Mouse (Mus musculus) thymus, postnatal 36 days (tissue): ENCODE data around the gene Npvf.
A peak's percentile ranks its signal among the peaks of the same experiment; 100 is the strongest.

ENCODE experiments used
- DNase-seq, 2 experiments: peaks; one replicate each; pipeline ENCODE4 v3.0.0; 2022; ENCODE audit warnings: mixed read lengths in 2 of 2

Gene Npvf

DNA sequence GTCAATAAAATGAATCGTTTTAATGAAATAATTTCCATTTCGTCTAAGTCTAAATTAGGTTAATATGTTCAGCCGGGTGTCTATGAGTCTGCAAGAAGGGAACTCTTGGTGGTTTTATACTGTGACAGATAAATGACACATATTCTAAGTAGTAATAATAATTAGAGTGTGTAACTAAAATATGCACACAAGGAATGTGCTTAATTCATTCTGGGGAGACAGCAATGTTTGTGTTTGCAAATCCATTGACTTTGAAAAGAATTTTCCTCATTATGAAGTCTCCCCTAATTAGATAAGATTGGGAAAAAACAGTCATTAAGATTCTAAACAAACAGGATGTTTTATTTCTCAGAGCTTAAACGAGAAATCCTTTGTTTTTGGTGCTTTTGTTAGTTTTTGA, at the start of gene Npvf:
Gene Npvf (minus strand): TSS at position 84 of the 400 bp plus-strand sequence.
- no peak for DNase-seq

DNA sequence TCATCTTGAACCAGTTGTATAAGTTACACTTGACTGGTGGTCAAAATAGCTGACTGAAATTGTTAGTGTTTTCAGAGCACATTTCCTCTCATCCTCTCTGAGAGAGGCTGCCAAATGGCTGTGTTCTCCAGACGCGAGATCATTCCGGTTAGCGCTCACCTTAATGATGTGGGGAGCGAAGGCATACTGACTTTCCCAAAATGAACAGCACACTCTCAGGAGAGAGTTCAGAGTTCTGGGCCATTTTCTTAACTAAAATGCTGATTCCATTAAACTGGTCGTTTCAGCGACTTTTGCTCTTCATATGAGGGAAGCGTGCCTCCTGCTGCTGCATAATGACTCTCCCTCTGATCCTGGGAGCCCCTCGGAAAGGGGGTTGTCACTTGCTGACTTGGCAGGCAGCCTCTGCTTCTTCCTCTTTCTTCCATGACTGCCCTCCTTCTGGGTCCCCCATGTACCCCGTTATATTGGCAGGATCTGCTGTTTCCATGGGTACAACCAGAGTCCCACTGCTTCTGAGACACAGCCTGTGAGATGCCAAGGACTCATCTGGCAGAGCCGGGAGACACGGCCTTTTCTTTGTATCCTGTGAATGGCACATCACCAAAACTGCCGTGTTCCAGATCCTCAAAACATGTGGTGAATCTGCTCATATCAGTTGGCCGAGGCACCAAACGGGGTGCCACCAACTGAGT, 35.0 kb upstream of the Npvf start:
- no peak for DNase-seq

DNA sequence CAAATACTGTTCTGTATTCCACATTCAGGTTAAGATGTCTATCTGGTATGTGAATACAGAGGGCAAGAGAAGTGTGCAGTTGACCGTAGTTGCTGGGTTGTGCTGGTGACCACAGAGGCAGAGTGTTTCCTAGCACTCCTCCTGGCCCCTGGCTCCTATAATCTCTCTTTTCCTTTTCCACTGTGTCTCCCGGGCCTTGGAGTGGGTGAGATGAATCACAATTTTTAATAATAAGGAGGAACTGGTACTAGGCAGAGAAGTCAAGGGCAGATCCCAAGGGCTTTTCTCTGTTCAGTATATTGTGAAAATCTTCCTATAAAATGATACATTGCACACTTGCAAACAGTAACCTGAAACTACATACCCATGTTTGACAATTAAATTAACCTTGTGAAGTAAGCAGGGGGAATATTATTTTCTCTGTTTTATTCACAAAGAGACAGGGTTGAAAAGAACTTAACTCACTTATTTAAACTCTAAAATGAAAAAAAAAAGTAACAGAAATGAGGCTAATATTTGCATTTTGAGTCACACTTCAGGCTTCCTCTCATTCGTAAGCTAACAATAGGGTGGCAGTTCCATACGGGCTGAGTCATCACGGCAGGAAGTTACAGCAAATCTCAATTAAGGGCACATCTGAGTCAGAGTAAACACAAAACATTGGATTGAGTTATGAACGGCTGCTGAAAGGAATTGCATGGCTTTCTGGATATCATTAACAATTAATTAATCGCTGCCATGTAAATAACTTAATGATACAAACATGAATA, 30.6 kb upstream of the Npvf start:
- no peak for DNase-seq

DNA sequence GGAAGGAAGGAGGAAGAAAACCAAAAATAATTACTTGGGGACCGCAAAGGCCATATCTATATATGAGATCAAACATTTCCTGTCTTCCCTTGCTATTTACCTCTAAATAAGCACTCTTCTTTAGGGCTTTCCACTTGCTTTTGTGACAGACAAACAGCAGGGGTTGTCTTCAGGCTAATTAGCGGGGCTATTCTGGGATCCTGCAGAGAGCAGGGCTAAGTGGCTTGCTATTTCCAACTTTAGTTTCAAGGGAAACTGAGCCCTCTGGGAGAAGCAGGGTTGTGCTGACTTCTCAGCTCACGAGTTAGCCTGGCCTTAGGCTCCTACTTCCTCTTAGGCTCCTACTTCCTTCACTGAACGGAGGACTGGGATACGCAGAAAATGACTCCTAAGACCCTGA, 27.3 kb upstream of the Npvf start:
- no peak for DNase-seq

DNA sequence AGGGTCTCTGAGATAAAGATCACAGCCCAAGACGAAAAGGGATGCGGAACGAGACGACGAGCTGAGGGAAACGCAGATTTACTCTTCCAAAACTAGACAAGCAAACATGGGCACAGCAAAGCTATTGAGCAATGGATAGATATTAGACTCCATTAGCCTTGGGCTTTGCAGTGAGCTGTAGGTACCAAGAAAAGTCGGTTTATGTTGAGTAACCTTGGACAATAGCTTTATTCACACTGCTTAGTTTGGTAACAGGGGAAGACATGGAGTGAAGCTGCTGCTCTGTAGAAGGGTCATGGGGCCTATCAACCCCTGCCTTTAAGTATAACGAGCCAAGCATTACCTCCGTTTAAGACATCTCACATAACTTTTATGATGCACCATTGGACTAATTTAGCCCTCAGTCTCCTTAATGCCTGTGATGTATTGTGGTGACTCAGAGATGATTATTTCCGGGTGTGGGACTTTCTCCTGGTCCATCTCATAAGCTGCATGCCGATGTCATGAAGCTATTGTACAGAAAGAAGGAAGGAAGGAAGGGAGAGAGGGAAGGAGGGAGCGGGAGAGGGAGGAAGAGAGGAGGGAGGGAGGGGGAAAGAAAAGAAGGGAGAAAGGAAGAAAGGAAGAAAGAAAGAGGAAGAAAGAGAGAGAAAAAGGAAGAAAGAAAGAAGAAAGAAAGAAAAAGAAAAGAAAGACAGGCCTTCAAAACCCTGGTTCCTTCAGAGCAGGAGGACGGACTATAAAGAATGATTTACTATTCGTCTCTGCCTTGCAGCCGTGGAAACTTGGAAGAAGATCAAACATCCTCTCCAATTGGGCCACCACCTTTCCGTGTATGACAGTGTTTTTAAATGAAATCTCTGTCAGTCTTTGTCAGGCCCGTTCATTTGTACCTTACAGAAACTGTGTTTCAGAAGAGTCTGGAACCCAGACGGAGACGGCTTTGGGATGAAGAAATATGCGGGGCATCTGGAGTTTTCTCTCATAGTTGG, 26.3 kb upstream of the Npvf start:
- no peak for DNase-seq

DNA sequence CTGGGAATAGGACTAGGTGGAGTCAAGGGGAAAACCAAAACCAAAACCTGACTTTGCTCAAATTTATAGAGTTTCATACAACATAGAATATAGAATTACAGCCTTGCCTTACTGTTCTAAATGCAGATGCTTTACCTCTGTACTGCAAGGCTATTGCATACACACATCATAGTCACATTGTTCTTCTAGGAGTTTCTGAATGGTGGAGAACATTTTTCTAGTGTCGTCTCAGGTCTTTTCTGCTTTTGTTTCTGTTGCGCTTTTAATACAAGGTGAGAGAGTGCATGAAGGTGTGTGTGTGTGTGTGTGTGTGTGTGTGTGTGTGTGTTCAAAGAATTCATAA, 25.2 kb upstream of the Npvf start:
- no peak for DNase-seq

DNA sequence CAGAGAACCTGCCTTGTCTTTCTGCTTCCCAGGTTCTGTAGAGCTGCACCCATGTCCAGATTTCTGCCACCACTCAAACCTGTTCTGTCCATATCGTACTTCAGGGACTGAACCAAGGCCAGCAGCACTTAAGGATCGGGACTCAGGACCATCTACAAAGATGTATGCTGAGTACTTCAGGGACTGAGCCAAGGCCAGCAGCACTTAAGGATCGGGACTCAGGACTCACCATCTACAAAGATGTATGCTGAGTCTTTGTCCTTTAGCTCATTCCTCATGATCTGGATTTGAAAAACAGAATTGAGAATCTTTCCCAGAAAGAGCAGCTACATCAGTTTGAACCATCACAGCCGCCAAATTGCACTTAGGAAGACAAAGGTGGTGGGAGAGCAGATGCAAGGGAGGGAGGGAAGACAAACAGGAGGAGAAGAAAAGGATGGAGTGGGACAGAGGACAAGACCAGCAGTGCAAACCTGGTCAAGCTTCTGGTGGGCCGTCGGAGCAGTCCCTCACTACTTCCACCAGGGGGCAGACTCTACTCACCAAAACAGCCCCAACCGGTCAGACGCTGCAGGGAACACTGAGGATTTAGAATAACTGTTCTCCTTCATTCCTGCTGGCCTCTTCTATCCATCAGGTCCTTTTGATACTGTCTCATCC, 24.7 kb upstream of the Npvf start:
- DNase-seq = peak; percentile 21 to 36

DNA sequence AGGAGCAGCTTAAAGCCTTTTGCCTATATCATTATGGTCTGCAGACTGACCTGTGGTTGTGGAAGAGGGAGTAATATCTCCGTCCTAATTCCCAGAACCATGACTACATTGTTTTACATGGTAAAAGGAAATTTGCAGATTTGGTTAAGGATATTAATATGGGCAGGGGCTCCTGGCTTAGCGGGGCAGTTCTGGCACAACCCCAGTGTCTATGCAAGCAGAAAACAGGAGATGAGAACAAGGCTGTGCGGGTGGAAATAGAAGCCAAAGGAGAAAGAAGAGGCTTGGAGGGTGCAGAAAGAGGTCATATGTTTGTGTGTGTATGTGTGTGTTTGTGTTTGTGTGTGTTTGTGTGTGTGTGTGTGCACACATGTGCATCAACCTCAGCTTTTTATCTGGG, 17.0 kb upstream of the Npvf start:
- DNase-seq = no peak

DNA sequence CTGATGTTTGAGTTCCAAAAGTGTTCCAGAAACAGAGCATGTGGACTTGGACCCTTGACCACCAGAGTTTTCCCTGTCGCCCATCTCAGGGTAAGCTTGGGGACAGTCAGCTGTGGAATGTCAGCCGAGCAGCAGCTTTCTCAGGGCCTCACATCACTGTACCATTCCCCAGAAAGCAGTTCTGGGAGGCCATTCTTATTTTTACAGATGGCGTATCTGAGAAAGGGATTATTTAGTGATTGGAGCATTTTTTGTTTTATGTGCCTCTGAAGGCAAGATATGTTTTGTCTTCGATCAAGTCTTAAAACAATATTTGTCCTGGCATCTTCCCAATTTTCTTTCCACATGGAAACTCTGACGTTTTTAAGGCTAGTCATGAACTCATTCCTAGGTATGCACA, 12.7 kb upstream of the Npvf start:
- no peak for DNase-seq

DNA sequence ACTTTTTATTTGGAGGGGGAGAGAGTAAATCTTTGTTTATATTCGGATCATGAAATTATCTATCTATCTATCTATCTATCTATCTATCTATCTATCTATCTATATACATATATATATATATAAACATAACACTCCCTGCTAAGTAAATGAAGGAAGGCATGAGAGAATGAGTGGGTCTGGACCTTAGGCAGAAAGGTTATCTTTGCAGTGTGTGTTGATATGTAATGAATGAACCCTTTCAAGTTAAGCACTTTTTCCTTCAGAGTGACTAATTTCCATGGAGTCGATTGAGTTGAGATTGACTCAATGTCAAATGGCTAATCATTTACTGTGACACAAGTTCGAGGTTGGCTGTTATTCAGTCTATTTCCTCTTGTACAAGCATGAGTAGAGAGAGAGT, 10.8 kb upstream of the Npvf start:
- no peak for DNase-seq

DNA sequence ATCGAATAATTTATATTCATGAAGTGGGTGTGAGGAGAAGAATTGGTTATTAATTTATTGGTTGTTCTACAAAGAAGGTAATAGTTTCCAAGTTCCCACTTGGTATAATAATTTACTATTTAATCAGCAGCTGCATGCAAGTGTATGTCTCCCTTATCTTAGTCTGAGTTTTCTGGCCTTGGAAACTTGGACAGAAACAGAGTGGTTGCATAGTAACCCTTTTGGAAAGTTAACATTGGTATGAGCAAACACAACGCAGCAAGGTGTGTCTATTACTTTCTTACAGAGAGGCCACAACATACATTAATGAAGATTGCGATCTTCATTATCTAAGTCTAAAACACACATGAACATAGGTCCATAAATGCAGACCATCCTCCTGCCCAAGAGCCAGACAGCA, 10.0 kb upstream of the Npvf start:
- DNase-seq = no peak

DNA sequence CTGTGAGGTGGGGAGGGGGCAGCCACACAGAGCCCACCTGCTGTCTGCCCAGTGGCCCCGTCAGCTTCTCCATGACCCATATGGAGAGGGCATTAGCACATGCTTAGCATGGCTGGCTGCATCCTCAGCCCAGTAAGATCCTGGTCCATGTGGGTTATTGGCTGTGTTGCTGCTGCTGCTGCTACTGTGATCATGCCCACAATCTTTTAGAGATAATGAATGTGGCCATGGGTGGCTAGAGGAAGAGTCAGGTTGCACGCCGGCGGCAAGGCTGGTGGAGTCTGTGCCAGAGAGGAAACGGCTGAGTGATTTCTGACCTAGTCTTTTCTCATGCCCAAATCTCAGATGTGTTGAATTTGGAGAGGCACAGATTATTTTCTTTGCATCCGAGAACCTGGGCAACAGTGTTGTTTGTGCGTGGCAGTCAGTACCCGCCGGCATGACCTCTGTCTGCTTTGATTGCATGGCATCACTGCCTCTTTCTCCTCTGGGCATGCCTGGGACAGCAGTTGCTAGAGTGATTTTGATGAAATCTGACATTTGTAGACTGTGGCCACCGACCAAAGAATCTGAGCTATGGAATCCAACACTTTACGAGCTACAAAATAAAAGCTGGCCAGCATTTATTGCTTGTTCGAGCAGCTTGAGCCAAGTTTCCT, 8.8 kb upstream of the Npvf start:
- no peak for DNase-seq

DNA sequence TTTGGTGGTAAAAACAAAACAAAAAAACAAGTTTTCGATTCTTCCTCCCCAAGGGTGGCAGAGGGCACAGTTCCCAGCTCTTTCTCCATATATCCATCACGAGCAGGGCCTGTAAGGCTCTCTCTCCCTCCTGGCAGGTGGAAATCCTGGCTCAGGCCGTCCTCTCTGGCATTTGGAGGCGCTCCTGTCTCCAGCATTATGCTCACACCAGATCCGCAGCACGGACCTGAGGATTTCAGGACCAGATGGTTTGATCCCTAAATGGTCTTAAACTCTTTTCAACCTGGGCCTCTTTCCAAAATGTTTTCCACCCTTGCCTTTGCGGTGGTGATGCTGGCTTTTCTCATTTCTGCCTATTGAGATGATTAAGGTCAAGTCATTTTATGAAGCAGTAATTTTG, 7.5 kb upstream of the Npvf start:
- DNase-seq = no peak

DNA sequence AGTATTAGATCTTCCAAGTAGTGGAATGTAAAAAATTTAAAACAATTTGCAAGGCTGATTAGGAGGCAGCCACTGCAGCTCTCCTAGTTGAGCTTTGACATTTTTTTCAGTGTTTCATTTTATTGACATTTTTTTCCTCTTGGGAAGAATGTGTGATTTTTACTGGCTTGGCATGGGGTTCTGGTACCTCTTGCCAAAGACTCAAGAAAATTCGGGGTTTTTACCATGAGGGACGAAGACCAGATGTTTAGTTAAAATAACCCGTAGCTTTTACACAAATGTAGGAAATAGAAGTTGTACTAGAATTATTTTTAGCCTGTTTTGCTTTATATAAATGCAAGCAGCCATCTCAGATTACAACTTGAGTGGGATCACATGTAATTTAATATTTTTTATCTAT, 4.2 kb upstream of the Npvf start:
- DNase-seq = no peak

DNA sequence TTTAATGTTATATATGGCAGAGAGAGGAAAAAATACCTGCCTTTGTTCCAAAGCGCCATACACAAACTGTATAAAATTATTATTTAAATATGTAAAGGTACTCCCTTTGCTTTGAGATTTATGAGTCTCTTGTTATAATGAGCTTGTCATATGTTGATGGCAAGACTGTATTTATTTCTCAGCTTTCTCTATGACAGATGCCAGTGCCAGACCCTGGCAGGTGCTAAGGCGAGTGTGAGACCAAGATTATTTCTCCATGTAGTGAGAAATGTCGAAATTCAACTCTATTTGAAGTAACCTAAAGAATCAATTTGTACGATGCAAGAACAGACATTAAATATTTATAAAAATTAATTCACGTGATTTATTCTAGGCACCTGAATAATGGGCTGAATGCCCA, 3.8 kb upstream of the Npvf start:
- DNase-seq = no peak

DNA sequence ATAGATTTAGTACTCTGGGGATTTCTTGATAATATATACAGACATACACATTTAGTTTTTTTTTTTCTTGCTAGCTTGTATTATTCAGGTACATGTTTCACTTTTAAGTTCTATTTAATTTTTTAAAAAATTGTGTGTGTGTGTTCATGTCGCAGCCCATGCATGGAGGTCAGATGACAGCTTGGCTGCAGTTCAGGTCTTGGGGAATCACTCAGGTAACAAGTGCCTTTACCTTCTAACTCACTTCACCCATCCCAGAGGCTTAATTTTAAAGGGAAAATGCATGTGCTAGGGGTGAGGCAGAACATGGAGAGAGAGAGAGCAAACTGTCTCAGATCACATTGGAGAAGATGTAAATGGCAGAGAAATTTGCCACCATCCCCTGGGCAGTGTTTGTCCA, 2.2 kb upstream of the Npvf start:
- no peak for DNase-seq

DNA sequence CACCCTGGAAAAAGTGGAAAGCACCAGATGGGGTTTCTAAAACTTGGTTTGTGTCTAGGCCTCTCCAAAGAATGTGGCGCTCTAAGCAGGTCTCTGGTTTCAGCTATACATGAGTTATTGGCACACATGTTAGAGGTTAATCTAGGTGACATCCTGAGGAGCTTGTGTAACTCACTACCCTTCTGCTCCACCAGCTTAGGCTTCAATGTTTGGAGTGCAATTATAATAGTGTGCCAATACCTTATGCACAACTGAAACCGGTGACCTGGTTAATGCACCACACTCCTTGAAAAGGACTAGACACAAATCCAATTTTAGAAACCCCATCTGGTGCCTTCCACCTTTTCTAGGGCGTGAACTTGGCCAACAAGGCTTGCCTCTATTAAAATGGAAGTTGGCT, 1.7 kb upstream of the Npvf start:
- DNase-seq = no peak

DNA sequence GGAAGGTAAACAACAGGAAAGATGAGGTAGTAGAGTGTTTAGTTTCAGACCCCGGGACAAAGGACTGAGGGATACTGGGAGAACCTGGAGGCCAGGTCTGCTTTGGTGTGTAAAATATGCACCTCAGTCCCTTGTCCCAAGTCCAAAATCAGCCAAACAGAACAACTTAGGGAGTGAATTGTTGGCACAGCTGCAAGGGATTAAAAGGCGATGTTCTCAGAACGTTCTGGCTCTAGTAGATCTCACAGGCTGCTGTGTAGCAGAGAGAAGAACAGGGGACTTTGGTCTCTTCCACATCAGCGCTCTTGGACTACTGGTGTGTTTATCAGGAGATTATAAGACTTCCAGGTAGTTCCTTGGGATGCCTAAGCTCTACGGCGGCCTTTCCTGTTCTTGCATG, 6.6 kb downstream of the Npvf start:
- no peak for DNase-seq

DNA sequence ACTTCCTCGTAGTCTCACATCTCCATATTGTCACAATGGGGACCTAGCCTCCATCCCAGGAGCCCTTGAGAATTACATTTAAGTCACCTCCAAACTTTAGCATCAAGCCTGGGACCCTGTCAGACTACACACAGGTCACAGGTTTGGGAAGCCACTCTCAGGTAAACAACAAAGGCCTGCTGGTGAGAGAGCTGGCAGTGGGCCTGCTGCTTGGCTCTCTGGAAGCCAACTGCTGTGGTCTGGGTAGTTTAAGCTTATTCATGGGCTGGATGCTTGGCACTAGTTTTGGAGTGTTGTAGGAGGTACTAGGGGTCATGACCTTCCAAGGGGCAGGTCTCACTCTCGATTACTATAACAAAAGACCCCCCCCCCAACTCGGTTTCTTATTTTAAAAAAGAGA, 7.6 kb downstream of the Npvf start:
- no peak for DNase-seq

DNA sequence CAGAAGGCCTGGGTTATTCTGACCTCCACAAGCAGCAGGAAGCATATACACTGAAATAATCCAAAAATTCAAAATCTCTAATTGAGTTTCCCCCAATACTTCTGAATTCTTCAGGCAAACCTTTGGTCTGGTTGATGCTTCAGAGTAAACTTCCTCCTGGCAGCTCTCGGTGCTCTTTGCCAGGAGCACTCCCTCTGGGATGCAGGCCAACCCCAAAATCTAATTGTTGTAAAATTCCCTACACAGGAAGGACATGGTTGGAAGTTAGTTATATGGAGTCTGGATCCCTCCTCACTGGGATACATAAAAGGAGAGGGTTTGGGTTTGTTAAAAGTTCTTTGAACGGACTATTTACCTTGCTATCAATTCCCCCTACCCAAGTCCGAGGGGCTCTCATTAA, 9.5 kb downstream of the Npvf start:
- DNase-seq = no peak

DNA sequence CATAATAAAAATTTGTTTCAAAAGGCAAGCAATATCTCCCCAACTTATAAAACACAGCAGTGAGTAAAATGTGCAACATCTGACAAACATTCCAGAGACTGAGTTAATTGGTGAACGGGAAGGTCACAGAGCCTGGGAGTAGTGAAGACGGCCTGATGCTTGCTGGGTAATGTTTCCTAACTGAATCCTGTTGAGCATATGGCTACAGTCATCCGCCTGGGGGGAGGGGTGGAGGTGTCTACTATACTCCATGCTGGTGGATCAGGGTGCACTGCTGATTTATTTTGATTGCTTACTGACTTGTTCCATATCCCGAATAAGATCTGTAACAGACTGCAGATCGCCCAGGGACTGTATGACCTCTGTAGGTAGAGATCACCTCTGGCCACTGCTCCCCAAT, 12.3 kb downstream of the Npvf start:
- no peak for DNase-seq

DNA sequence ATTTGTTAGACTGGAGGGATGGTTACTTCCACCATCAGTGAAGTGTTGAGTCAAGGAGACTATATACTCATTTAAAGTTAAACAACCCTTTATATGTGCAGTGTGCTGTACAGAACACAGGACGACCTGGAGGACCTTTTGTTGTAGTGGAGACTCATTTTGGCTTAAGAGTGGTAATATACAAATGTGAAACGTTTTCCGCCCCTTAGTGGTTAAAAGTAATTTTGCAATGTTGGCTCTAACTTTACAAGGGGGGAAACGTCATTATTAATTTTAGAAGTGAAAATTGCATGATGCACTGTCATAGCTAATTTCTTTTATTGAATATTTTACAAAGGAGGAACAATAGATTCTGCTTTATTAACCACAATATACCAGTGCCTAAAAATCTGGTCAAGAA, 13.9 kb downstream of the Npvf start:
- DNase-seq = no peak

DNA sequence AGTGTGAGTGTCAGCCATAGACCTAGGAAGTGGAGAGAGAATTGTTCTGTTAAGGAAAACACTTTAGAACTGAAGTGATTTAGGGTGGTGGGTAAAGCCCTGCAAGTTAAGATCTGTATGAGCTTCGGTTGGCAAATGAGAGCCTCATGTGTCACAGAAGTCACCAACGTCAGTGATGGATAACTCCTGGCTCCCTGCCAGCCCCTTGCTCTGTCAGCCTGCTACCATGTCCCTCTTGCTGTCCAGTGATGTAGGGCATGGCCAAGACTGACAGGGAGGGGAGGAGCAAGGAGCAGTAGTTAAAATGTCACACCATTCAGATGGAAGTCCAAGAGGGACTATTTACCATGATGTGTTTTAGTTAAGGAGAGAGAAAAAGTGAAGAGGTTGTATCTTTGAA, 14.6 kb downstream of the Npvf start:
- no peak for DNase-seq
